Mouse (Mus musculus): Measurements from ENCODE around the gene Tnfrsf25. TPM values are rescaled to one million over a fixed set of nuclear protein-coding genes. Genes with fewer than 3 reads are reported as not detected.

Gene Tnfrsf25
- total and polyA plus RNA-seq, 2 experiments from 2014 or later, result 0.48 to 1.6 TPM

GRCm38 (mm10) chr4:152083611-152084220 lies 32.0 kb upstream of the Tnfrsf25 start:
- H3K36me3 ChIP-seq (ENCODE audit: insufficient read depth, low read length), result no peaks in the 10 kb centered on the region
- DNase-seq (ENCODE audit: low spot score), result no peak
- H3K4me3 ChIP-seq (ENCODE audit: low read length), result no peak overlapping the region
- H3K4me2 ChIP-seq (ENCODE audit: low read depth, low read length), result no peak overlapping the region
- no peak overlapping the region for H3K27ac ChIP-seq
- peaks cover 15% of the 10 kb centered on the region for H3K4me1 ChIP-seq (ENCODE audit: insufficient read depth, low read length)
- 47% methylated on average over 7 of the region's 7 CpGs for WGBS
- H3K27me3 ChIP-seq (ENCODE audit: insufficient read depth, low read length), result no peaks in the 10 kb centered on the region
- TF ChIP-seq CTCF (IDR thresholded peaks at IDR 0.05; ENCODE audit: low read depth), result no peak
- H3K9ac ChIP-seq (replicated peaks; ENCODE audit: low read length), result no peak overlapping the region
- no peak for ATAC-seq
- H3K9me3 ChIP-seq (ENCODE audit: low read length), result no peaks in the 10 kb centered on the region

GRCm38 (mm10) chr4:152084616-152085015 lies 31.1 kb upstream of the Tnfrsf25 start:
- Histone ChIP-seq H3K4me1 (ENCODE audit: insufficient read depth, low read length) (peaks cover 15% of the 10 kb centered on the region), H3K4me2 (ENCODE audit: low read depth, low read length) (no peak overlapping the region), H3K36me3 (ENCODE audit: insufficient read depth, low read length) (no peaks in the 10 kb centered on the region), H3K27ac (no peak overlapping the region), H3K4me3 (ENCODE audit: low read length) (no peak overlapping the region), H3K9me3 (ENCODE audit: low read length) (no peaks in the 10 kb centered on the region), H3K9ac (replicated peaks; ENCODE audit: low read length) (no peak overlapping the region), H3K27me3 (ENCODE audit: insufficient read depth, low read length) (no peaks in the 10 kb centered on the region)
- no peak for DNase-seq (ENCODE audit: low spot score)
- WGBS, result 91% methylated on average over 7 of the region's 7 CpGs
- ATAC-seq, result no peak
- no peak for TF ChIP-seq CTCF (IDR thresholded peaks at IDR 0.05; ENCODE audit: low read depth)

GRCm38 (mm10) chr4:152086505-152087210 lies 29.1 kb upstream of the Tnfrsf25 start:
- TF ChIP-seq CTCF (IDR thresholded peaks at IDR 0.05; ENCODE audit: low read depth), result no peak
- H3K9me3 ChIP-seq (ENCODE audit: low read length), result no peaks in the 10 kb centered on the region
- ATAC-seq (peak; percentile 62; the same call in 1 of the 2 replicates), DNase-seq (ENCODE audit: low spot score) (peak; percentile 47)
- no peaks in the 10 kb centered on the region for H3K36me3 ChIP-seq (ENCODE audit: insufficient read depth, low read length)
- peak overlapping the region; percentile 70 for H3K4me3 ChIP-seq (ENCODE audit: low read length)
- H3K27ac ChIP-seq, result peak overlapping the region; percentile 67
- peaks cover 15% of the 10 kb centered on the region for H3K4me1 ChIP-seq (ENCODE audit: insufficient read depth, low read length)
- no peaks in the 10 kb centered on the region for H3K27me3 ChIP-seq (ENCODE audit: insufficient read depth, low read length)
- under 1% methylated on average over 65 of the region's 92 CpGs for WGBS
- H3K9ac ChIP-seq (replicated peaks; ENCODE audit: low read length), result peak overlapping the region; percentile 72
- peak overlapping the region; percentile 86 for H3K4me2 ChIP-seq (ENCODE audit: low read depth, low read length)

- Histone ChIP-seq H3K9me3 (ENCODE audit: low read length) (no peaks in the 10 kb centered on the region), H3K4me3 (ENCODE audit: low read length) (peak overlapping the region; percentile 70), H3K4me1 (ENCODE audit: insufficient read depth, low read length) (peaks cover 15% of the 10 kb centered on the region), H3K27me3 (ENCODE audit: insufficient read depth, low read length) (no peaks in the 10 kb centered on the region), H3K27ac (peak overlapping the region; percentile 67), H3K36me3 (ENCODE audit: insufficient read depth, low read length) (no peaks in the 10 kb centered on the region), H3K9ac (replicated peaks; ENCODE audit: low read length) (peak overlapping the region; percentile 72), H3K4me2 (ENCODE audit: low read depth, low read length) (peak overlapping the region; percentile 86)
- TF ChIP-seq CTCF (IDR thresholded peaks at IDR 0.05; ENCODE audit: low read depth), result no peak
- ATAC-seq, result peak; percentile 11; the same call in 1 of the 2 replicates
- whole genome bisulfite sequencing, result 5% methylated on average over 12 of the region's 12 CpGs
- DNase-seq (ENCODE audit: low spot score), result no peak
Observed at GRCm38 (mm10) chr4:152087211-152088081, 28.3 kb upstream of the Tnfrsf25 start.

- peaks cover 15% of the 10 kb centered on the region for H3K4me1 ChIP-seq (ENCODE audit: insufficient read depth, low read length)
- no peak for TF ChIP-seq CTCF (IDR thresholded peaks at IDR 0.05; ENCODE audit: low read depth)
- 15% methylated on average over 4 of the region's 4 CpGs for WGBS
- no peaks in the 10 kb centered on the region for H3K9me3 ChIP-seq (ENCODE audit: low read length)
- no peak overlapping the region for H3K4me3 ChIP-seq (ENCODE audit: low read length)
- no peak overlapping the region for H3K9ac ChIP-seq (replicated peaks; ENCODE audit: low read length)
- no peak overlapping the region for H3K27ac ChIP-seq
- H3K36me3 ChIP-seq (ENCODE audit: insufficient read depth, low read length), result no peaks in the 10 kb centered on the region
- H3K4me2 ChIP-seq (ENCODE audit: low read depth, low read length), result peak overlapping the region; percentile 86
- ATAC-seq, result no peak
- H3K27me3 ChIP-seq (ENCODE audit: insufficient read depth, low read length), result no peaks in the 10 kb centered on the region
- DNase-seq (ENCODE audit: low spot score), result no peak
Observed at GRCm38 (mm10) chr4:152088133-152088532, 27.6 kb upstream of the Tnfrsf25 start.

- no peaks in the 10 kb centered on the region for H3K27me3 ChIP-seq (ENCODE audit: insufficient read depth, low read length)
- H3K9ac ChIP-seq (replicated peaks; ENCODE audit: low read length), result no peak overlapping the region
- no peaks in the 10 kb centered on the region for H3K36me3 ChIP-seq (ENCODE audit: insufficient read depth, low read length)
- no peak overlapping the region for H3K4me3 ChIP-seq (ENCODE audit: low read length)
- DNase-seq (ENCODE audit: low spot score), result peak; percentile 71
- no peaks in the 10 kb centered on the region for H3K9me3 ChIP-seq (ENCODE audit: low read length)
- H3K27ac ChIP-seq, result no peak overlapping the region
- 24% methylated on average over 8 of the region's 8 CpGs for WGBS
- peak overlapping the region; percentile 86 for H3K4me2 ChIP-seq (ENCODE audit: low read depth, low read length)
- peak; percentile 38; the same call in 1 of the 2 replicates for ATAC-seq
- H3K4me1 ChIP-seq (ENCODE audit: insufficient read depth, low read length), result peaks cover 15% of the 10 kb centered on the region
- no peak for TF ChIP-seq CTCF (IDR thresholded peaks at IDR 0.05; ENCODE audit: low read depth)
Observed at GRCm38 (mm10) chr4:152088556-152089120, 27.1 kb upstream of the Tnfrsf25 start.
